Mouse (Mus musculus): ENCODE results near the gene Prkd2. TPM values are rescaled to one million over a fixed set of nuclear protein-coding genes. Genes with fewer than 3 reads are reported as not detected.

Prkd2 gene
- polyA plus RNA-seq (2014; fragmentation: Nextera tagmentation; extraction: Ambion mirVana): 4.4 and 5.7 TPM in 2 replicates

DNA sequence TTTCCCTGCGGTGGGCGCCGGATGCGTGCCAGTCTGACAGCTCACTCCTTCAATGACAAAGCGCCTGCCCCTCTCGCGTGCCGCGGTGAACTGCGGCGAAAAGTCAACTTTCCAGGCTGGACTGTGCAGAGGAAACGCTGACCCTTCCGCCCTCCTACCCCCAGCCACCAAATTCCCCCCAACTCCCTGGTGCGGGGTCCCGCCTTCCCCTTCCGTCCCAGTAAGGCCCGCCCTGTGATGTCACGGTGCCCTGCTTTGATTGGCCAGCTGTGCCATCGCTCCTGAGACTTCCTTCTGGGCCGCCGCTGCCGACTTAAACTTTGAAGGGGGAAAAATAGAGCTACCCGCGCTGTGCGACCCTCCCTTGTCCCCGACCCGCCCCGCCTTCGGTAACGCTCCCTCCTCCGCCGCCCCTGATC, at the start of gene Prkd2:
Prkd2 (plus strand) TSS at position 258 of the 419 bp plus-strand sequence.
- ATAC-seq (ENCODE audit: low FRiP score, low TSS enrichment): peak; percentile 88
- 1% methylated on average over 32 of the region's 32 CpGs for WGBS

DNA sequence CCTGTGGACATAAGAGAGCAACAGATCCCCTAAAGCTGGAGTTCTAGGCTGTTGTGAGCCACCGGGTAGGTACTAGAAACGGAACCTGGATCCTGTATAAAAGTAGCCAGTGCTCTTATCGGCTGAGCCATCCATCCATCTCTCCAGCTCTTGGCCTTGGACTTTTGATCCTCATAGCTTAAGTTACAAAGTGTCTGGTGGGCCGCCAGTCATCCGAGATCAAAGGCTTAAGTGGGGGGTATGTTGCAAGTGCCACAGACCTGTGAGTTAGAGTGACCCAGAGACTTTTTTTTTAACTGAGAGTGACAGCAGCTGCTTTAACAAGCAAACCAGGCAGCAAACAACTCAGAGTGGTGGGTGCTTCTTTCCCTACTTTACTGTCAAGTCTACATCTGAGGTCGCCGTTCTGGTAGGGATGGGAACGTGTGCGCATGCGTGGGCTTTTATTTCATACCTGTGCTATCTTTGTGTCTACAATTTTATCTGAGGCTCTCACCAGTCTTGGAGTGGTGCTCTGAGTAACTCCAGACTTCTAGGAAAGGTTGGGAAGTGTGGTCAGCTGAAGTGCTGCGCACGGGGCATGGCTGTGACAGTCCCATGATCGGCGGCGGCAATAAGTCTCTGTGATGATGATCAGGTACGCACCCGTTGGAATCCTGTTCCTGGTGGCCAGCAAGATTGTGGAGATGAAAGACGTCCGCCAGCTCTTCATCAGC, 49.5 kb upstream of the Prkd2 start:
- no peaks in the 10 kb centered on the region for H3K4me1 ChIP-seq (ENCODE audit: control insufficient read depth, insufficient read depth, low read length)
- no peaks in the 10 kb centered on the region for H3K27me3 ChIP-seq (ENCODE audit: control insufficient read depth, insufficient read depth, low read length)
- no peak overlapping the region for H3K27ac ChIP-seq (replicated peaks; ENCODE audit: low read depth, low read length)
- 92% methylated on average over 19 of the region's 19 CpGs for WGBS
- no peaks in the 10 kb centered on the region for H3K9me3 ChIP-seq (ENCODE audit: control insufficient read depth, low read length)
- peaks cover 11% of the 10 kb centered on the region; the same call in 1 of the 2 replicates for H3K36me3 ChIP-seq (ENCODE audit: control insufficient read depth, insufficient read depth, low read length)
- no peak for DNase-seq
- no peak overlapping the region for H3K4me2 ChIP-seq (ENCODE audit: low read length)
- ATAC-seq (ENCODE audit: low FRiP score, low TSS enrichment): no peak
- H3K4me3 ChIP-seq (replicated peaks; ENCODE audit: low read depth, low read length): no peak overlapping the region
- no peak overlapping the region for H3K9ac ChIP-seq (replicated peaks; ENCODE audit: low read length)

More for the DNA sequence above, at the start of gene Prkd2:
- Histone ChIP-seq H3K36me3 (ENCODE audit: control insufficient read depth, insufficient read depth, low read length) (peaks cover 42% of the 10 kb centered on the region), H3K4me2 (ENCODE audit: low read length) (peak within 1 kb of the TSS; percentile 96), H3K27me3 (ENCODE audit: control insufficient read depth, insufficient read depth, low read length) (no peaks in the 10 kb centered on the region), H3K4me1 (ENCODE audit: control insufficient read depth, insufficient read depth, low read length) (peaks cover 12% of the 10 kb centered on the region), H3K9me3 (ENCODE audit: control insufficient read depth, low read length) (no peaks in the 10 kb centered on the region), H3K9ac (replicated peaks; ENCODE audit: low read length) (peak within 1 kb of the TSS; percentile 40), H3K4me3 (replicated peaks; ENCODE audit: low read depth, low read length) (peak within 1 kb of the TSS; percentile 53), H3K27ac (replicated peaks; ENCODE audit: low read depth, low read length) (peak within 1 kb of the TSS; percentile 64)
- DNase-seq: peak; percentile 93

DNA sequence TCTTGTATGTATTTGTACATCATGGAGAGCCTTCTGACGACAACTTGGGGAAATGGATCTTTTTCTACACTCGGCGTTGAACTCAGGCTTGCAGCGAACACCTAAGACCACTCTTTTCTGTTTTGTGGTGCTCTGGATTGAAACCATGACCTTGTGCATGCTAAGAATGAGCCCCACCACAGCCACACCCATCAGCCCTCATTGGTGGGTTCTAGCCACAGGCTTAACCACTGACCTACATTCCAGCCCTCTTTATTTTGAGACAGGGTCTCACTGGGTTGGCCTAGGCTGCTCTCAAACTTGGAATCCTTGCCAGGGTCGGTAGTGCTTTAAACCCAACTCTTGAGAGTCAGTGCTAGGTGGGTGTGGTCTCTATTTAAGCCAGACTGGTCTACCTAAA, 47.8 kb upstream of the Prkd2 start:
- DNase-seq (no peak), ATAC-seq (ENCODE audit: low FRiP score, low TSS enrichment) (no peak)
- Histone ChIP-seq H3K27me3 (ENCODE audit: control insufficient read depth, insufficient read depth, low read length) (no peaks in the 10 kb centered on the region), H3K4me3 (replicated peaks; ENCODE audit: low read depth, low read length) (no peak overlapping the region), H3K4me2 (ENCODE audit: low read length) (no peak overlapping the region), H3K4me1 (ENCODE audit: control insufficient read depth, insufficient read depth, low read length) (no peaks in the 10 kb centered on the region), H3K9ac (replicated peaks; ENCODE audit: low read length) (no peak overlapping the region), H3K36me3 (ENCODE audit: control insufficient read depth, insufficient read depth, low read length) (peaks cover 11% of the 10 kb centered on the region; the same call in 1 of the 2 replicates), H3K9me3 (ENCODE audit: control insufficient read depth, low read length) (no peaks in the 10 kb centered on the region), H3K27ac (replicated peaks; ENCODE audit: low read depth, low read length) (no peak overlapping the region)
- 93% methylated on average over 5 of the region's 5 CpGs for WGBS

DNA sequence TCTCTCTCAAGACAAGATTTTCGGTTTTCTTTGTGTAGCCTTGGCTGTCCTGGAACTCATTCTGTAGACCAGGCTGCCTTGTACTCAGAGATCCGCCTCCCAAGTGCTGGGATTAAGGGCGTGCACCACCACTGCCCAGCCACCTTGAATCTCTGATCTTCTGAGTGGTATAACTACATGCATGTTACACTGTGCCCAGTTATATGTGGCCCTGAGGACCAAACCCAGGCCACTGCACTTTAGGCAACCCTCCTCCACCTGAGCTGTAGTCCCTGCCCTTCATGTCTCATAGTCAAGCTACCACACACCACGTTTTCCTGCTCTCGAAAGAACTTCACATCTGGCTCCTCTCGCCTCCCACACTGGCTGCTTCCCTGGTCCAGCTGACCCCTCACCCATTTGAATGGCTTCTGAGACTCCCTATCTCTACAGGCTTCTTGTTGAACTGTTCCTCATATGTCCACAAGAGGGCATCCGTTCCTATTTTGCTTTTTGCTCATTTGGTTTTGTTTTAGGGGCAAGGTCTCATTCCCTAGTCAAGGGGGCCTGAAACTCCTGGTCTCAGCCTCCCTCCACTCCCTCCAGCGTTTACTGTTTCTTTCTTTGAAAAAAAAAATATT, 38.2 kb upstream of the Prkd2 start:
- H3K27me3 ChIP-seq (ENCODE audit: control insufficient read depth, insufficient read depth, low read length): no peaks in the 10 kb centered on the region
- no peak overlapping the region for H3K4me2 ChIP-seq (ENCODE audit: low read length)
- no peak overlapping the region for H3K27ac ChIP-seq (replicated peaks; ENCODE audit: low read depth, low read length)
- H3K36me3 ChIP-seq (ENCODE audit: control insufficient read depth, insufficient read depth, low read length): peaks cover 19% of the 10 kb centered on the region; the same call in 1 of the 2 replicates
- DNase-seq (peak; percentile 70), ATAC-seq (ENCODE audit: low FRiP score, low TSS enrichment) (no peak)
- H3K9me3 ChIP-seq (ENCODE audit: control insufficient read depth, low read length): no peaks in the 10 kb centered on the region
- H3K4me3 ChIP-seq (replicated peaks; ENCODE audit: low read depth, low read length): no peak overlapping the region
- no peaks in the 10 kb centered on the region for H3K4me1 ChIP-seq (ENCODE audit: control insufficient read depth, insufficient read depth, low read length)
- 31% methylated on average over 8 of the region's 8 CpGs for WGBS
- H3K9ac ChIP-seq (replicated peaks; ENCODE audit: low read length): no peak overlapping the region

DNA sequence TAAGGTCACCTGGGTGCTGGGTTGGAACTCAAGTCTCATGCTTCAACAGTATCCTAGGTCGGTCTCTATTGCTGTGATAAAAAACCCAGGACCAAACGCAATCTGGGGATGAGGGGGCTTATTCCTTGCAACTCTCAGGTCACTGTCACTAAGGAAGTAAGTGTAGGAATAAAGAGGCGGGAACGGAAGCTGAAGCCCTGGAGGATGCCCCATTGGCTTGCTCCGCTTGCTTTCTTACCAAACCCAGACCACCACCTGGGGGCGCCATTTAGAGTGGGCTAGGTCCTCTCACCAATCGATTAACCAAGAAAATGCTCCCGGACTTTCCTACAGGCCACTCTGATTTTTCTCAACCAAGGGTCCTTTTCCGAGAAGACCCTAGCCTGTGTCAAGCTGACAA, 34.8 kb upstream of the Prkd2 start:
- no peak overlapping the region for H3K27ac ChIP-seq (replicated peaks; ENCODE audit: low read depth, low read length)
- H3K9me3 ChIP-seq (ENCODE audit: control insufficient read depth, low read length): no peaks in the 10 kb centered on the region
- H3K36me3 ChIP-seq (ENCODE audit: control insufficient read depth, insufficient read depth, low read length): peaks cover 19% of the 10 kb centered on the region; the same call in 1 of the 2 replicates
- H3K27me3 ChIP-seq (ENCODE audit: control insufficient read depth, insufficient read depth, low read length): peaks cover 7% of the 10 kb centered on the region; the same call in 1 of the 2 replicates
- no peak overlapping the region for H3K4me2 ChIP-seq (ENCODE audit: low read length)
- DNase-seq (no peak), ATAC-seq (ENCODE audit: low FRiP score, low TSS enrichment) (no peak)
- 90% methylated on average over 9 of the region's 9 CpGs for WGBS
- peaks cover 11% of the 10 kb centered on the region for H3K4me1 ChIP-seq (ENCODE audit: control insufficient read depth, insufficient read depth, low read length)
- H3K9ac ChIP-seq (replicated peaks; ENCODE audit: low read length): no peak overlapping the region
- no peak overlapping the region for H3K4me3 ChIP-seq (replicated peaks; ENCODE audit: low read depth, low read length)

DNA sequence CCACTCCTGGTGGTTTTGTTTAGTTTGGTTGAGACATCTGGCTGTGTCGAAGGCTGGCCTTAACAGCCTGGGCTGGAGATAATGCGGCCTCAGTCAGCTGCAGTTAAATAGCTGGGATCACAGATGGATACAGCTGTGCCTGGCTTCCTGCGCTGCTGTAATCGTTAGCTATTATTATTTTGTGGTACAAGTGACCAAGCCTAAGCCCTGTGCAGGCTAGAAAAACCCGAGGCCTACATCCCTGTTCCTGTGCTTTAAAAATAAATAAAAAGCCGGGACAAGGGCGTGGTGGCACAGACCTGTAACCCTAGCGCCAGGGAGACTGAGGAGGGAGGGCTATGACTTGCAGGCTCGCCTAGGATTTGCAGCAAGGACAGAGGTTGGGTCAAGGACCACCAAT, 34.1 kb upstream of the Prkd2 start:
- H3K4me3 ChIP-seq (replicated peaks; ENCODE audit: low read depth, low read length): no peak overlapping the region
- no peak for ATAC-seq (ENCODE audit: low FRiP score, low TSS enrichment)
- peaks cover 7% of the 10 kb centered on the region; the same call in 1 of the 2 replicates for H3K27me3 ChIP-seq (ENCODE audit: control insufficient read depth, insufficient read depth, low read length)
- DNase-seq: no peak
- peaks cover 15% of the 10 kb centered on the region for H3K4me1 ChIP-seq (ENCODE audit: control insufficient read depth, insufficient read depth, low read length)
- H3K9me3 ChIP-seq (ENCODE audit: control insufficient read depth, low read length): no peaks in the 10 kb centered on the region
- no peak overlapping the region for H3K9ac ChIP-seq (replicated peaks; ENCODE audit: low read length)
- H3K36me3 ChIP-seq (ENCODE audit: control insufficient read depth, insufficient read depth, low read length): peaks cover 22% of the 10 kb centered on the region; the same call in 1 of the 2 replicates
- H3K27ac ChIP-seq (replicated peaks; ENCODE audit: low read depth, low read length): no peak overlapping the region
- 91% methylated on average over 9 of the region's 9 CpGs for WGBS
- no peak overlapping the region for H3K4me2 ChIP-seq (ENCODE audit: low read length)

DNA sequence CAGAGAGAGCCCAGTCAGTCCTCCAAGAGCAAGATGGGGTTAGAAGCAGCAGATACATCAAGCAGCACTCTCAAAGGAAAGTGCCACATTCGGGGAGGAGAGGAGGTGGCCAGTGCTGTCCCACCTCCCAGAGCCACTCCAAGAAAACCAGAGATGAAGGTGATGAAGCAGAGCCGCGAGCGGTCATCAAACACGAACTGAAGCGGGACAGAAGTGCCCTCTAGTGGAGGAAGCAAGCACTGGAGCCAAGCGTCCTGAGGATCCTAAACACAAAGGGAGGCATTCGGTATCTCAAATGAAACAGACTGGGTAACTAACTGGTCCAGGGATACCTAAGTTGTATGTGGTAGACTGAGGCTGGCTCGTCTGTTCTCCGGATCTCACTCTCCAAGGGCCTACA, 33.0 kb upstream of the Prkd2 start:
- H3K9me3 ChIP-seq (ENCODE audit: control insufficient read depth, low read length): no peaks in the 10 kb centered on the region
- 26% methylated on average over 10 of the region's 10 CpGs for WGBS
- ATAC-seq (ENCODE audit: low FRiP score, low TSS enrichment) (no peak), DNase-seq (peak; percentile 89)
- H3K27me3 ChIP-seq (ENCODE audit: control insufficient read depth, insufficient read depth, low read length): peaks cover 7% of the 10 kb centered on the region; the same call in 1 of the 2 replicates
- H3K4me3 ChIP-seq (replicated peaks; ENCODE audit: low read depth, low read length): 0 out of 2 replicates have a peak overlapping the region, but pooled peaks have one; percentile 54
- peak overlapping the region; percentile 93 for H3K27ac ChIP-seq (replicated peaks; ENCODE audit: low read depth, low read length)
- H3K36me3 ChIP-seq (ENCODE audit: control insufficient read depth, insufficient read depth, low read length): peaks cover 22% of the 10 kb centered on the region; the same call in 1 of the 2 replicates
- peak overlapping the region; percentile 83 for H3K4me2 ChIP-seq (ENCODE audit: low read length)
- H3K9ac ChIP-seq (replicated peaks; ENCODE audit: low read length): peak overlapping the region; percentile 78; the same call in 1 of the 2 replicates
- H3K4me1 ChIP-seq (ENCODE audit: control insufficient read depth, insufficient read depth, low read length): peaks cover 26% of the 10 kb centered on the region

DNA sequence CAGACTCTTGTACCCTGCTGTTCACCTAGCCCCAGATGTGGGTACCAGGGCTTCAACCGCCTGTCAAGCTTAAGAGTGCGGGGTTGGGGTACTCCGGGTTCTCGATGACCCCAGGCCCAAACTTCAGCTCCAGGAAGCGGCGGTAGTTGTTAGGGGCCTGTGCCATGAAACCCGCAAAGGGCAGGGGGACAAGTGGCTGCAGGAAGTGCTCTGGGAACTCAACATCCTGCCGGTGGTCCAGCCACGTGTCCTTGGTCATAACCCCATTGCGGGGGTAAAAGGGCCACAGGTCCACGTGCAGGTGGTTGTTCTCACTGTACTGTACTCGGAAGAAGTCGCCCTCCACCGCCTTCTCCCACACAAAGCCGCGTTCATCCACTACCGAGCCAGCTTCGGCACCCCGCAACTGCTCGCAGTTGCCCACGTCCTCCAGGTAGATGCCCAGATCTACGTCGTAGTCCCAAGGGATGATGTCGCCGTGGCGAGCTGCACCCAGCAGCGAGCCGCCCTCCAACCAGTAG, 32.2 kb upstream of the Prkd2 start:
- peaks cover 32% of the 10 kb centered on the region for H3K4me1 ChIP-seq (ENCODE audit: control insufficient read depth, insufficient read depth, low read length)

More for the DNA sequence above, 32.2 kb upstream of the Prkd2 start:
- H3K9ac ChIP-seq (replicated peaks; ENCODE audit: low read length): peak overlapping the region; percentile 78; the same call in 1 of the 2 replicates
- ATAC-seq (ENCODE audit: low FRiP score, low TSS enrichment) (no peak), DNase-seq (no peak)
- peak overlapping the region; percentile 93 for H3K27ac ChIP-seq (replicated peaks; ENCODE audit: low read depth, low read length)
- H3K27me3 ChIP-seq (ENCODE audit: control insufficient read depth, insufficient read depth, low read length): peaks cover 7% of the 10 kb centered on the region; the same call in 1 of the 2 replicates
- peak overlapping the region; percentile 54 for H3K4me3 ChIP-seq (replicated peaks; ENCODE audit: low read depth, low read length)
- WGBS: 59% methylated on average over 28 of the region's 28 CpGs
- H3K36me3 ChIP-seq (ENCODE audit: control insufficient read depth, insufficient read depth, low read length): peaks cover 22% of the 10 kb centered on the region; the same call in 1 of the 2 replicates
- H3K4me2 ChIP-seq (ENCODE audit: low read length): peak overlapping the region; percentile 83
- H3K9me3 ChIP-seq (ENCODE audit: control insufficient read depth, low read length): no peaks in the 10 kb centered on the region

All from midbrain, embryonic 14.5 days (tissue).